Comparison of ENCODE assay signal across 8 mouse cellular contexts in genomic region chr11:115151755-115152429, GRCm38 (mm10). TPM values are rescaled to one million over a fixed set of nuclear protein-coding genes. Genes with fewer than 3 reads are reported as not detected.
A peak's percentile ranks its signal among the peaks of the same experiment; 100 is the strongest.
DNase-seq lines count a peak whose midpoint lies in the region; ATAC-seq lines count a peak whose summit lies in the region.

No protein-coding gene starts in this region.

- H3K9me3 ChIP-seq in heart, embryonic 11.5 days (replicated peaks; ENCODE audit: control insufficient read depth, low read length) = no peaks in the 10 kb centered on the region
- H3K9me3 ChIP-seq in kidney, embryonic 15.5 days (replicated peaks) = no peaks in the 10 kb centered on the region

- H3K36me3 ChIP-seq in heart, embryonic 11.5 days (ENCODE audit: control insufficient read depth, insufficient read depth, low read length) = no peaks in the 10 kb centered on the region
- no peaks in the 10 kb centered on the region for H3K36me3 ChIP-seq in kidney, embryonic 15.5 days

- H3K4me2 ChIP-seq in heart, embryonic 11.5 days = peak overlapping the region; percentile 72
- peak overlapping the region; percentile 69 for H3K4me2 ChIP-seq in kidney, embryonic 15.5 days

- DNase-seq in layer of hippocampus, postnatal 10 days (ENCODE audit: low spot score in 2 of 2) = peak; percentile 60 to 67
- DNase-seq in layer of hippocampus, adult 9-10 months (ENCODE audit: low spot score) = no peak
- peak; percentile 81 for DNase-seq in cerebellum, adult 8-10 months
- peak; percentile 73 for DNase-seq in lung, postnatal 14 days
- peak; percentile 50 for DNase-seq in testis, postnatal 14 days (ENCODE audit: low spot score)
- DNase-seq in frontal cortex, adult 2 months (ENCODE audit: extremely low spot score in 1 of 2, low spot score in 1 of 2) = no peak

- peak overlapping the region; percentile 30 for H3K4me3 ChIP-seq in heart, embryonic 11.5 days (ENCODE audit: low read depth, low read length)
- peak overlapping the region; percentile 41 for H3K4me3 ChIP-seq in kidney, embryonic 15.5 days (replicated peaks)

- no peak overlapping the region for H3K27ac ChIP-seq in heart, embryonic 11.5 days (ENCODE audit: low read depth, low read length)
- no peak overlapping the region for H3K27ac ChIP-seq in kidney, embryonic 15.5 days

- 7% methylated on average over 15 of the region's 15 CpGs for WGBS in heart, embryonic 11.5 days (ENCODE audit: insufficient replicate concordance)
- WGBS in kidney, embryonic 15.5 days = 8% methylated on average over 15 of the region's 15 CpGs

- ATAC-seq in heart, embryonic 11.5 days (replicated peaks; ENCODE audit: insufficient number of reproducible peaks, low FRiP score, low TSS enrichment) = no peak
- ATAC-seq in kidney, embryonic 15.5 days (replicated peaks; ENCODE audit: low FRiP score) = peak; percentile 52; the same call in 1 of the 2 replicates

- peak overlapping the region; percentile 35; the same call in 1 of the 2 replicates for H3K9ac ChIP-seq in heart, embryonic 11.5 days (ENCODE audit: low read depth, low read length)
- peak overlapping the region; percentile 23; the same call in 1 of the 2 replicates for H3K9ac ChIP-seq in kidney, embryonic 15.5 days

- H3K4me1 ChIP-seq in heart, embryonic 11.5 days (ENCODE audit: control insufficient read depth, insufficient read depth, low read length) = peaks cover 4% of the 10 kb centered on the region
- H3K4me1 ChIP-seq in kidney, embryonic 15.5 days = peaks cover 38% of the 10 kb centered on the region

- peaks cover 17% of the 10 kb centered on the region for H3K27me3 ChIP-seq in heart, embryonic 11.5 days (ENCODE audit: control insufficient read depth, insufficient read depth, low read length)
- peaks cover 42% of the 10 kb centered on the region for H3K27me3 ChIP-seq in kidney, embryonic 15.5 days

RNA-seq across cellular contexts. Expression of gene Slc9a3r1, which starts 11.2 kb away (rescaled TPM):
- 10 to 100 TPM; 70.4 to 78.0 TPM for total RNA-seq in layer of hippocampus, postnatal 10 days (2021)
- 26.4 and 31.1 TPM in 2 replicates for polyA plus RNA-seq in heart, embryonic 11.5 days (2014; fragmentation: Nextera tagmentation; extraction: Ambion mirVana)
- polyA plus RNA-seq in kidney, embryonic 15.5 days (2015; fragmentation: Nextera tagmentation; extraction: Ambion mirVana) = 123 and 127 TPM in 2 replicates
- 85.4 and 93.7 TPM in 2 replicates for polyA plus RNA-seq in frontal cortex, adult 2 months (2012; rRNA removed)

RNA-seq across cellular contexts. Expression of gene Cd300lf, which starts 18.1 kb away (rescaled TPM):
- under 1 TPM; 0.27 to 0.50 TPM for total RNA-seq in layer of hippocampus, postnatal 10 days (2021)
- polyA plus RNA-seq in heart, embryonic 11.5 days (2014; fragmentation: Nextera tagmentation; extraction: Ambion mirVana) = 0.19 and 0.20 TPM in 2 replicates
- polyA plus RNA-seq in kidney, embryonic 15.5 days (2015; fragmentation: Nextera tagmentation; extraction: Ambion mirVana) = 0.36 and 0.49 TPM in 2 replicates
- polyA plus RNA-seq in frontal cortex, adult 2 months (2012; rRNA removed) = 0.12 and 0.29 TPM in 2 replicates

RNA-seq across cellular contexts. Expression of gene Tmem104, which starts 35.4 kb away (rescaled TPM):
- total RNA-seq in layer of hippocampus, postnatal 10 days (2021) = 10 to 100 TPM; 15.1 to 20.2 TPM
- 7.5 and 8.2 TPM in 2 replicates for polyA plus RNA-seq in heart, embryonic 11.5 days (2014; fragmentation: Nextera tagmentation; extraction: Ambion mirVana)
- polyA plus RNA-seq in kidney, embryonic 15.5 days (2015; fragmentation: Nextera tagmentation; extraction: Ambion mirVana) = 10.6 and 11.0 TPM in 2 replicates
- 10.2 and 10.4 TPM in 2 replicates for polyA plus RNA-seq in frontal cortex, adult 2 months (2012; rRNA removed)

RNA-seq across cellular contexts. Expression of gene Nat9, which starts 35.8 kb away (rescaled TPM):
- 10 to 100 TPM; 15.8 to 17.6 TPM for total RNA-seq in layer of hippocampus, postnatal 10 days (2021)
- polyA plus RNA-seq in heart, embryonic 11.5 days (2014; fragmentation: Nextera tagmentation; extraction: Ambion mirVana) = 13.7 and 15.7 TPM in 2 replicates
- polyA plus RNA-seq in kidney, embryonic 15.5 days (2015; fragmentation: Nextera tagmentation; extraction: Ambion mirVana) = 21.5 and 23.4 TPM in 2 replicates
- 36.2 and 36.9 TPM in 2 replicates for polyA plus RNA-seq in frontal cortex, adult 2 months (2012; rRNA removed)

Comparison
In these comparisons a context has a peak if more than half of its experiments do, and no peak if none do; other contexts are left out.
1. DNase-seq: peak in layer of hippocampus, postnatal 10 days (2 of 2), cerebellum, adult 8-10 months (single experiment), lung, postnatal 14 days (single experiment) and testis, postnatal 14 days (single experiment); none in layer of hippocampus, adult 9-10 months (single experiment) and frontal cortex, adult 2 months (0 of 2).